Mouse (Mus musculus) embryo, embryonic 10 days (tissue): ENCODE data around the gene Capn9.

Source experiments
- DNase-seq: peaks from one replicate; pipeline ENCODE4 v3.0.0-alpha.2; 2015; ENCODE audit warnings: low spot score

Capn9 gene

DNA sequence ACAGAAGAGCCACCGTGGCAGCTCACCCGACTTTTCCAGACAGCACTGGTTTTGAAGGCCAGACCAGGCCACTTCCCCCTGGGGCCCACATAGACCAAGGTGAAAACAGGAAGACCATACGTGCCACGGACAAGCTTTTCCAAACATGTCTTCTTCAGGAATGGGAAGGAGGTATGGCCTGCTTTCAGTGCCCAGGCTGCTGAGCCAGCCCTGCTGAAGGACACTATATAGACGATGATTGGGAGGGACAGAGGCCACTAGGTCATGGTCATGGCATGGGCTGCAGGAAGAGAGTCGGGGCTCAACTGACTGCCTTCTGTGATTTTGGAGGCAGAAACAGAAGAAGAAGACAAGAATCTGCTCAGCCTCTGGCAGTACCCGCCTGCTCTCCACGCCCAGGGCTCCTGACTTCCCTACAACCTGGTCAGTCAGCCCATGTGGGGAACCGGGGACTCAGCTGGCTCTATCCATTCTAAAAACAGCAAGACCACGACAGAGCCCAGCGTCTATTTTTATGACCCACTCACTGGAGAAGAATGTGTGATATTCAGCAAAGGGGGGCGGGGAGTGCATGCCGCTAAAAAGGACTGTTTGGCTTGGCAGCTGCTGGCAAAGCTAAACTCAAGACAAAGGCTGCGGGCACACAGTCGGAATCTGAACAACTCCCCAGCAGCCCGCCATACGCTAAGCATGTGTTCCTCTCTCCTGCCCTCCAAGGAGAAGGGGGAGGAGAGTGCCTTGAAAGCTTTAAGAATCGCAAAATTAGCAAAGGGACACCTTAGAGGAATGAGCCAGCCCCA, 67.8 kb downstream of the Capn9 start:
- DNase-seq = no peak

DNA sequence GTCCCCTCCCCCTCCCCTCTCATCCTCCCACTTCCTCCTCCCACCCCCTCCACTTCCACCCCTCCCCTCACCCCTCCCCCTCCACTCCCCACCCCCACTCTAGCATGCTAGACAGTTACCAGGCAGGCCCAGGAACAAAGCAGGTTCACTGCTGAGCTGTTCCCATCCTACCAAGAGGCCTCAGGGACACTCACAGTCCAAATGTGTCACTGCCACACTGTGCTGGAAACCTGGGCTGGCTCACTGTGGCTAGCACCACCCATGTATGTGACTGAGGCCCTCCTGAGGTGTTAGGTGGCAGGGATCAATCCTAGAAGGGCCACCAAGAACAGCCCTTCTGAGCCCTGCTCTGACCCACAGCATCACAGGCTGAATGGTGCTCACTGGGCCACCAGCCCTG, 72.4 kb downstream of the Capn9 start:
- DNase-seq = no peak

DNA sequence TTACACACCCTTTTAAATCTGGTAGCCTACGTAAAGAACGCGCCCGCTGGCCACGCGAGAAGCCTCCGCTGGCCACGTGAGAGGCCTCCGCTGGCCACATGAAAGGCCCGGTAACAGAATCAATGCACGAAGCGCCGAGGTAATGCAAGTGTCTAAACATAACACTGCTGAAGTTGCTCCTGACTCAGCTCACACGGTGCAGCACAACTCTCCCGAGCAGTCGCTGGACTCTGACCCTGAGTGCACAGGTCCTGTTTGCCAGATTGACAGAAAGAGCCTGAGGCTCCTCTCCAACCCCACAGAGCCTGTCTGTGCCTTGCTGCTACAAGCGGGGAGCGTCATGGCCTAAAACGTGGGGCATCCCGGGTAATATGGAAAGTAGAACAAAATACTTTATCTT, 75.9 kb downstream of the Capn9 start:
- DNase-seq = no peak

GRCm38 (mm10) chr8:124652546-124652945, 76.6 kb downstream of the Capn9 start:
- DNase-seq = peak; percentile 35

DNA sequence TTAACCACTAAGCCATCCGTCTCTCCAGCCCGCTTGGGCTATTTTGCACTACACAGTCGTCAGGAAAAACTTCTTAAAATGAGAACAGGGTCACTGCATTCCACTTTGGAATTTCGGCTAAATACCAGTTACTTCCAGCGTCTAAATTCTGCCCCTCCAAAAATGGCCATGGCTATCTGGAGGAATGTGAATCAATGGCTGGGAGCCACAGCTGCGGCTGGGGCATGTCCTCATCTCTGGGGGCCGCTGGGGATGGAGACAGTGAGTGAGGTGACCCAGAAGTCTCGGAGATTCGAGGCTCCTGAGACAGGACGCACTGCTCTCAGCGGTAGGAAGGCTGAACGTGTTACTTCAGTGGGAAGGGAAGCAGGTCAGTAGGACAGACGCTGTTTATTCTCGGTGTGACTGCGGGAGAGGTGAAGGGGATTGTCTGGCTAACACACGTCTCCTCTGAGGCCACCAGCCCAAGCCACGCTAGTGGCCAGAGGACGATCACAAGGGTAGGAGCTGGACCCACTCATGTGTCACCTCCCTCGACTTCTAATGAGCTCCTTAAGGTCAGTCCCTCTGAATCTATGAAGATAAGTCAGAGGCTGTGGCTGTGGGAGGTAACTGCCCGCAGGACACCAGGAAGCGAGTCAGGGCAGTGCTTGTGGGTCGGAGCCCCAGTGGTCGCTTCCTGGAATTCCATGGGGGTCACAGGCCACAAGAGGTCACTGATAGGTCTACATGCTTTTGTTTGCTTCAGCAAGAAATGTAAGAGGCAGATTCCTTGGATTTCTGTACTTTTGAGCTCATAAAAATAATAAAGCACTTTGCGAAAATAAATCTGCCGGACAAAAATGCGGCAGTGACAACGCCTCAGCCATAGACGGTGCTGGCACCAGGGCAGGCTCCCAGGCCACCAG, 77.9 kb downstream of the Capn9 start:
- peak; percentile 61 for DNase-seq

DNA sequence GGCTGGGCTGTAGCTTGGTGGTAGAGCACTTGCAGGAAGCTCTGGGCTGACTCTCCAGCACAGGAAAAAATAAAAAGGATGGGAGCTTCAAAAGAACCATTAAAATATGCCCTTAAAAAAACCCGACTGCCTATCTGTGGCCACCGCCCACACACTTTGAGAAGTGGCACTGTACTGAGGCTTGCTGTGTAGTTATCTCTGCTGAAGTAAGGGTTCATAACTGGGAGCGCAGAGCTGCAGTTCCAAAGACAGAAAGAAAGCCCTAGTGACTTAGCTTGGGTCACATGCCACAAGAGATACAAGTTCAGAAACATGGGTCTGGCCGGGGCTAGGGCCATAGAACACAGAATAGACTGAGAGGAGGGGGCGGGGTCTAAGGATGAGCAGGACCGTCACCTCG, 82.0 kb downstream of the Capn9 start:
- no peak for DNase-seq

DNA sequence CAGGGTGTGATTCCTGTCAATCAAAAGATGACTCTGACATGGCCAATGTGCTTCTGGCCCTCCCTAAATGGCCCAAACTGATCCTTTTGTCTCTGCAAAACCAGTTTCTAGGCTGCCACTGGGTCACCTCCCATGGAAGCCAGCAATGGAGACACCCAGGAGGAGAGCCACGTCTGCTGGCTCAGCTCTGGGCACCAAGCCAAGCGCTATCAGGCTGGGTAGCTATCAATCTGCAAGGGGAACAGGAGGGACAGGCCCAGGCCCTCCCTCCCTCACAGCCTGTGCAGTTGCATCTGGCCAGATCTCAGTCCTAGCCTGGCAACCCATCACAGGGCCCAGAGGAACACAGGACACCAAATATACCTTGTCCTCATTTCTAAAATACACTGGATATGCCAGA, 82.5 kb downstream of the Capn9 start:
- DNase-seq = no peak

GRCm38 (mm10) chr8:124661781-124662180, 85.9 kb downstream of the Capn9 start:
- DNase-seq = no peak

GRCm38 (mm10) chr8:124662446-124663111, 86.7 kb downstream of the Capn9 start:
- DNase-seq = peak; percentile 43

DNA sequence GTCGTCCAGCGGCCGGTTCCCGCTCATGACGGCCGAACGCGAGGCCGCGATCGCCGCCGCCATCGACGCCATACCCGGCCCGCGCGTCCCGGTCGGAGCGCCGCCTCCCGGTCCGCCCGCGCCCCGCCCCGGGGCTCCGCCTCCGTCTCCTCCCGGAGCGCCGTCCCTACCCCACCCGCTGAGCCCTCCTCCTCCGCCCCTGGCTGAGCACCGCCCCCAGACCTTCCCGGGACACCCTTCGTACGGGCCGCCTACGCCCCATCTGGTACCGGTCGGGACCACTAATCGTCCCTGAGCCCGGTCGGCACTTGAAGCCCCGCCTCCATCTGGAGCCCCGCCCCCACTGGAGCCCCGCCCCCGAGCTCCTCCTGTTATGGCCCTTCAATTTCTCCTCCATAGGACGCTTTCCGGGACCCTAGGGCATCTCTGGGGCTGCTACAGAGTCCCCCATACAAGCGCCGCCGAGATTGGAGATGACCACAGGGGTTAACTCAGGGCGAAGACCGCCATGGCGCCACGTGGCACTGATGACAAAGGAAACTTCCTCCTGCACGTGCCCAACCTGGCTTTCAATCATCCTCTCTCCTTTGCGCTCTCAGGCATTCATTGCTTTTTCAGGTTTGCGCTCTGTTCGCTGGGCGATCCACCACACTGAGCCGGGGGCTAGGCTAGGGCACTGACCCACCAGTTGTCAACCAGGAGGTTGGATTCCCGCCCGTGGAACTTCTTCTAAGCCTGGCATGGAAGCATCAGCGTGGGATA, 87.4 kb downstream of the Capn9 start, which contains the start of gene 2310022B05Rik:
Gene 2310022B05Rik (minus strand): TSS at position 258 of the 762 bp plus-strand sequence.
- DNase-seq = peak; percentile 90

- peak; percentile 29 for DNase-seq
These were observed 87.9 kb downstream of the Capn9 start for GRCm38 (mm10) chr8:124663874-124664230.

DNA sequence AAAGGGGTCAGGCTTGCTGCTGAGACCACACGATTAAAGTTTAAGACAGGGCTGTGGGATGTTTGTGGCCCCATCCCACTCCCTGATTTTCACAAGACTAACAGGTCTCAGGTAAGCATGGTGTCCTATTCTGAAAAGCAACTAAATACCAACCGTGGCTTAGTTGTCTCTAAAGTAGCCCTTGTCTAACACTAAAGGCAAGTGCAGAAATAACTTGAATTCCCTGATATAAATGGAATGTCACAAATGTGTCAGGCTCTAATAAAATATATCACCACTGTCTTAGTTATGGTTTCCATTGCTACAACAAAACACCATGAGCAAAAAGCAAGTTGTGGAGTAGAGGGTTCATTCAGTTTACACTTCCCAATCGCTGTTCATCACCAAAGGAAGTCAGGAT, 88.5 kb downstream of the Capn9 start:
- DNase-seq = no peak
